Mouse (Mus musculus) intestine, embryonic 16.5 days (tissue): ENCODE measurements around the gene Nr4a2. TPM values are rescaled to one million over a fixed set of nuclear protein-coding genes. Genes with fewer than 3 reads are reported as not detected.

Experiments
- ATAC-seq: fragments of 200-750 bp; cut with Nextera tagmentation; 2 replicates; pipeline ENCODE4 v1.8.0; 2017; ENCODE audit warnings: moderate TSS enrichment, moderate library complexity
- H3K27ac ChIP-seq: fragments of 300-500 bp; sonication (generic); 2 replicates; pipeline ENCODE4 v1.5.1; 2014; ENCODE audit warnings: mild to moderate bottlenecking, low read length
- H3K27me3 ChIP-seq: fragments of 300-500 bp; sonication (generic); replicated peaks from 2 replicates; pipeline ENCODE4 v1.6.1; 2014; ENCODE audit warnings: low read length, control low read depth, mixed read lengths; ENCODE audit not compliant: control insufficient read depth, insufficient read depth
- H3K36me3 ChIP-seq: fragments of 300-500 bp; sonication (generic); 2 replicates; pipeline ENCODE4 v1.6.1; 2014; ENCODE audit warnings: low read length, control low read depth; ENCODE audit not compliant: control insufficient read depth, insufficient read depth
- H3K4me1 ChIP-seq: fragments of 300-500 bp; sonication (generic); 2 replicates; pipeline ENCODE4 v1.6.1; 2014; ENCODE audit warnings: low read length, control low read depth, mixed read lengths; ENCODE audit not compliant: control insufficient read depth, insufficient read depth
- H3K4me2 ChIP-seq: fragments of 300-500 bp; sonication (generic); 2 replicates; pipeline ENCODE4 v1.6.1; 2014; ENCODE audit warnings: low read depth, low read length, control low read depth
- H3K4me3 ChIP-seq: fragments of 300-500 bp; sonication (generic); 2 replicates; pipeline ENCODE4 v1.5.1; 2014; ENCODE audit warnings: mild to moderate bottlenecking, low read length
- H3K9ac ChIP-seq: fragments of 300-500 bp; sonication (generic); 2 replicates; pipeline ENCODE4 v1.6.1; 2014; ENCODE audit warnings: low read depth, low read length
- H3K9me3 ChIP-seq: fragments of 300-500 bp; sonication (generic); 2 replicates; pipeline ENCODE4 v1.6.1; 2016; ENCODE audit warnings: low read length, control low read depth; ENCODE audit not compliant: control insufficient read depth
- WGBS: fragments of 180-500 bp; shearing (Covaris S2); extraction: QIAGEN DNeasy Blood & Tissue Kit; methylation state at CpG from one replicate; pipeline ENCODE4 v1.1.7; 2014; 5-methylcytosine and 5-hydroxymethylcytosine counted together
- polyA plus RNA-seq: library from polyadenylated mRNA; unstranded; fragments of >200 nt; fragmentation: Nextera tagmentation; extraction: Ambion mirVana; gene quantifications from 2 replicates; pipeline ENCODE4 v1.2.1, GENCODE M21; 2015

Gene Nr4a2
- polyA plus RNA-seq, 1 experiment from 2014 or later: 2.9 TPM

- H3K4me2 ChIP-seq: no peak overlapping the region
- peaks cover 65% of the 10 kb centered on the region for H3K27me3 ChIP-seq
- H3K4me3 ChIP-seq: no peak overlapping the region
- ATAC-seq: no peak
- no peaks in the 10 kb centered on the region for H3K9me3 ChIP-seq
- no peaks in the 10 kb centered on the region for H3K36me3 ChIP-seq
- WGBS: 12% methylated on average over 8 of the region's 8 CpGs
- no peak overlapping the region for H3K27ac ChIP-seq
- H3K4me1 ChIP-seq: peaks cover 11% of the 10 kb centered on the region; the same call in 1 of the 2 replicates
- H3K9ac ChIP-seq: no peak overlapping the region
Observed at GRCm38 (mm10) chr2:57104731-57105130, 19.1 kb downstream of the Nr4a2 start.

GRCm38 (mm10) chr2:57103845-57104660, 19.8 kb downstream of the Nr4a2 start:
- Histone ChIP-seq H3K4me2 (no peak overlapping the region), H3K9me3 (no peaks in the 10 kb centered on the region), H3K4me3 (peak overlapping the region; percentile 11; the same call in 1 of the 2 replicates), H3K27ac (no peak overlapping the region), H3K9ac (no peak overlapping the region), H3K27me3 (peaks cover 60% of the 10 kb centered on the region), H3K4me1 (peaks cover 11% of the 10 kb centered on the region; the same call in 1 of the 2 replicates), H3K36me3 (no peaks in the 10 kb centered on the region)
- ATAC-seq: no peak
- 2% methylated on average over 26 of the region's 26 CpGs for WGBS

GRCm38 (mm10) chr2:57102856-57103844, 20.7 kb downstream of the Nr4a2 start:
- Histone ChIP-seq H3K9ac (no peak overlapping the region), H3K9me3 (no peaks in the 10 kb centered on the region), H3K27me3 (peaks cover 57% of the 10 kb centered on the region), H3K36me3 (no peaks in the 10 kb centered on the region), H3K4me1 (peaks cover 11% of the 10 kb centered on the region; the same call in 1 of the 2 replicates), H3K4me3 (peak overlapping the region; percentile 45), H3K4me2 (peak overlapping the region; percentile 65), H3K27ac (no peak overlapping the region)
- WGBS: 2% methylated on average over 36 of the region's 37 CpGs
- no peak for ATAC-seq

- H3K27ac ChIP-seq: no peak overlapping the region
- peak overlapping the region; percentile 65 for H3K4me2 ChIP-seq
- peaks cover 53% of the 10 kb centered on the region for H3K27me3 ChIP-seq
- H3K9ac ChIP-seq: 0 out of 2 replicates have a peak overlapping the region, but pooled peaks have one; percentile 20
- H3K4me1 ChIP-seq: peaks cover 11% of the 10 kb centered on the region; the same call in 1 of the 2 replicates
- no peaks in the 10 kb centered on the region for H3K9me3 ChIP-seq
- no peaks in the 10 kb centered on the region for H3K36me3 ChIP-seq
- under 1% methylated on average over 44 of the region's 51 CpGs for WGBS
- H3K4me3 ChIP-seq: peak overlapping the region; percentile 45
- ATAC-seq: no peak
Observed at GRCm38 (mm10) chr2:57102091-57102855, 21.5 kb downstream of the Nr4a2 start.

GRCm38 (mm10) chr2:57100241-57100640, 23.6 kb downstream of the Nr4a2 start:
- H3K27me3 ChIP-seq: peaks cover 43% of the 10 kb centered on the region
- no peaks in the 10 kb centered on the region for H3K36me3 ChIP-seq
- no peak for ATAC-seq
- no peak overlapping the region for H3K4me2 ChIP-seq
- H3K27ac ChIP-seq: no peak overlapping the region
- H3K9me3 ChIP-seq: no peaks in the 10 kb centered on the region
- H3K4me3 ChIP-seq: no peak overlapping the region
- no peak overlapping the region for H3K9ac ChIP-seq
- 71% methylated on average over 3 of the region's 3 CpGs for WGBS
- peaks cover 11% of the 10 kb centered on the region; the same call in 1 of the 2 replicates for H3K4me1 ChIP-seq

- Histone ChIP-seq H3K9me3 (no peaks in the 10 kb centered on the region), H3K27me3 (no peaks in the 10 kb centered on the region), H3K4me3 (no peak overlapping the region), H3K4me2 (no peak overlapping the region), H3K27ac (no peak overlapping the region), H3K4me1 (no peaks in the 10 kb centered on the region), H3K36me3 (no peaks in the 10 kb centered on the region), H3K9ac (no peak overlapping the region)
- WGBS: 75% methylated on average over 9 of the region's 9 CpGs
- no peak for ATAC-seq
Observed at GRCm38 (mm10) chr2:57072452-57072851, 51.4 kb downstream of the Nr4a2 start.

- ATAC-seq: no peak
- no peaks in the 10 kb centered on the region for H3K27me3 ChIP-seq
- no peak overlapping the region for H3K4me2 ChIP-seq
- H3K36me3 ChIP-seq: no peaks in the 10 kb centered on the region
- no peak overlapping the region for H3K27ac ChIP-seq
- no peak overlapping the region for H3K4me3 ChIP-seq
- H3K4me1 ChIP-seq: no peaks in the 10 kb centered on the region
- 88% methylated on average over 1 of the region's 1 CpGs for WGBS
- H3K9me3 ChIP-seq: no peaks in the 10 kb centered on the region
- no peak overlapping the region for H3K9ac ChIP-seq
Observed at GRCm38 (mm10) chr2:57063480-57063879, 60.3 kb downstream of the Nr4a2 start.
